8 mouse cellular contexts compared by ENCODE assay signal in the genomic region with DNA sequence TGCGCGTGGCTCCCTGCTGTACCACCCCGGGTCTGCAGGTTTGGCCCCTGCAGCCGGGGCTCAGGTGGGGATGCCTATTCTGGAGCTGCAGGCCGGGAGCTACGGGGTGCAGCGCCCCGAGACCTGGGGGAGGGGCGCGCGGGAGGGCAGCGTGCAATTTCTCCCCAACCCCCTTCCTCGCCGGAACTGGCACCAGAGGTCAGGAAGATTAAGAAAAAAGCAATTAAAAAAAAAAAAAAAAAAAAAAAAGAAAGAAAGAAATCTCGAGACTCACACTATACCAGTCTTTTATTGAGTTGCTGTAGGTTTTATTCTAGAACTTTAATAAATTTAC. TPM values are rescaled to one million over a fixed set of nuclear protein-coding genes. Genes with fewer than 3 reads are reported as not detected.
A peak's percentile ranks its signal among the peaks of the same experiment; 100 is the strongest.
DNase-seq lines count a peak whose midpoint lies in the region; ATAC-seq and TF ChIP-seq lines count a peak whose summit lies in the region.

No protein-coding gene starts in this region.

- peak overlapping the region; percentile 80 for H3K4me3 ChIP-seq in left cerebral cortex, adult 2 months
- H3K4me3 ChIP-seq in embryonic facial prominence, embryonic 11.5 days (ENCODE audit: low read depth, low read length), result peak overlapping the region; percentile 77
- H3K4me3 ChIP-seq in hindbrain, postnatal 0 days (ENCODE audit: low read length), result peak overlapping the region; percentile 86
- H3K4me3 ChIP-seq in midbrain, postnatal 0 days (ENCODE audit: low read depth, low read length), result peak overlapping the region; percentile 77

- TF ChIP-seq CTCF in left cerebral cortex, adult 2 months (IDR thresholded peaks at IDR 0.05), result no peak
- TF ChIP-seq CTCF in hindbrain, postnatal 0 days (IDR thresholded peaks at IDR 0.05; ENCODE audit: low read depth), result no peak
- TF ChIP-seq CTCF in midbrain, postnatal 0 days (IDR thresholded peaks at IDR 0.05), result no peak

- H3K4me2 ChIP-seq in embryonic facial prominence, embryonic 11.5 days (ENCODE audit: low read depth, low read length), result peak overlapping the region; percentile 91
- peak overlapping the region; percentile 96 for H3K4me2 ChIP-seq in hindbrain, postnatal 0 days (ENCODE audit: low read depth, low read length)
- H3K4me2 ChIP-seq in midbrain, postnatal 0 days (ENCODE audit: low read depth, low read length, poor library complexity, severe bottlenecking), result peak overlapping the region; percentile 98

- H3K4me1 ChIP-seq in embryonic facial prominence, embryonic 11.5 days (ENCODE audit: control insufficient read depth, insufficient read depth, low read length), result no peaks in the 10 kb centered on the region
- no peaks in the 10 kb centered on the region for H3K4me1 ChIP-seq in hindbrain, postnatal 0 days (ENCODE audit: insufficient read depth, low read length)
- peaks cover 3% of the 10 kb centered on the region; the same call in 1 of the 2 replicates for H3K4me1 ChIP-seq in midbrain, postnatal 0 days (ENCODE audit: insufficient read depth, low read length)

- no peak for DNase-seq in left cerebral cortex, adult 2 months (ENCODE audit: extremely low spot score in 1 of 2, low spot score in 2 of 2)
- DNase-seq in left cerebral cortex, adult 8-10 months (ENCODE audit: low spot score in 2 of 2), result no peak
- no peak for DNase-seq in embryonic facial prominence, embryonic 11.5 days (ENCODE audit: low spot score)
- DNase-seq in hindbrain, postnatal 0 days (ENCODE audit: low spot score), result no peak
- no peak for DNase-seq in midbrain, postnatal 0 days (ENCODE audit: low spot score)
- no peak for DNase-seq in T-cell, adult 2 months (ENCODE audit: low spot score)
- DNase-seq in left cerebral cortex, postnatal 14 days (ENCODE audit: low spot score in 2 of 2), result no peak
- no peak for DNase-seq in right cerebral cortex, postnatal 36 days (ENCODE audit: low spot score in 2 of 2)

- ATAC-seq in embryonic facial prominence, embryonic 11.5 days (replicated peaks; ENCODE audit: insufficient number of reproducible peaks, low FRiP score, low TSS enrichment, low read depth), result no peak
- ATAC-seq in hindbrain, postnatal 0 days, result no peak
- no peak for ATAC-seq in midbrain, postnatal 0 days (ENCODE audit: low FRiP score)

- no peak overlapping the region for H3K27ac ChIP-seq in left cerebral cortex, adult 2 months
- H3K27ac ChIP-seq in embryonic facial prominence, embryonic 11.5 days (replicated peaks; ENCODE audit: low read depth, low read length), result peak overlapping the region; percentile 76; the same call in 1 of the 2 replicates
- no peak overlapping the region for H3K27ac ChIP-seq in hindbrain, postnatal 0 days
- H3K27ac ChIP-seq in midbrain, postnatal 0 days (ENCODE audit: low read depth, low read length), result no peak overlapping the region

- H3K36me3 ChIP-seq in embryonic facial prominence, embryonic 11.5 days (replicated peaks; ENCODE audit: control insufficient read depth, insufficient read depth, low read depth, low read length), result no peaks in the 10 kb centered on the region
- no peaks in the 10 kb centered on the region for H3K36me3 ChIP-seq in hindbrain, postnatal 0 days (ENCODE audit: insufficient read depth, low read length)
- no peaks in the 10 kb centered on the region for H3K36me3 ChIP-seq in midbrain, postnatal 0 days (ENCODE audit: insufficient read depth, low read length)

- peak overlapping the region; percentile 92 for H3K9ac ChIP-seq in embryonic facial prominence, embryonic 11.5 days (replicated peaks; ENCODE audit: low read length)
- peak overlapping the region; percentile 74 for H3K9ac ChIP-seq in hindbrain, postnatal 0 days (replicated peaks; ENCODE audit: low read length)
- peak overlapping the region; percentile 63 for H3K9ac ChIP-seq in midbrain, postnatal 0 days (replicated peaks; ENCODE audit: low read length, poor library complexity, severe bottlenecking)

- H3K27me3 ChIP-seq in embryonic facial prominence, embryonic 11.5 days (ENCODE audit: control insufficient read depth, insufficient read depth, low read length), result no peaks in the 10 kb centered on the region
- no peaks in the 10 kb centered on the region; the same call in 1 of the 2 replicates for H3K27me3 ChIP-seq in hindbrain, postnatal 0 days (ENCODE audit: insufficient read depth, low read length)
- H3K27me3 ChIP-seq in midbrain, postnatal 0 days (ENCODE audit: insufficient read depth, low read length), result no peaks in the 10 kb centered on the region

- intact Hi-C loops in left cerebral cortex, adult 2 months (cut with DNase I), result no loop called here
- intact Hi-C loops in left cerebral cortex, postnatal 14 days (cut with DNase I), result no loop called here

- WGBS in embryonic facial prominence, embryonic 11.5 days, result 0% methylated on average over 15 of the region's 15 CpGs
- 0% methylated on average over 15 of the region's 15 CpGs for WGBS in hindbrain, postnatal 0 days
- under 1% methylated on average over 15 of the region's 15 CpGs for WGBS in midbrain, postnatal 0 days

- no peaks in the 10 kb centered on the region for H3K9me3 ChIP-seq in embryonic facial prominence, embryonic 11.5 days (replicated peaks; ENCODE audit: control insufficient read depth, low read length)
- no peaks in the 10 kb centered on the region for H3K9me3 ChIP-seq in hindbrain, postnatal 0 days (ENCODE audit: low read length)
- no peaks in the 10 kb centered on the region for H3K9me3 ChIP-seq in midbrain, postnatal 0 days (ENCODE audit: low read length)

RNA-seq across cellular contexts. Expression of a gene that starts 40.0 kb away (rescaled TPM):
- total RNA-seq in left cerebral cortex, adult 2 months (2021), result 1 to 10 TPM; 1.1 to 1.3 TPM
- total RNA-seq in left cerebral cortex, adult 8-10 months (2022), result 1 to 10 TPM in 1 of 4 experiments, under 1 TPM in 3; 0.39 to 1.3 (median 0.67) TPM
- 46.0 and 47.1 TPM in 2 replicates for polyA plus RNA-seq in embryonic facial prominence, embryonic 11.5 days (2014; fragmentation: Nextera tagmentation; extraction: Ambion mirVana)
- total RNA-seq in hindbrain, postnatal 0 days (2014; rRNA removed), result 4.4 and 4.6 TPM in 2 replicates
- polyA plus RNA-seq in hindbrain, postnatal 0 days (2015; fragmentation: Nextera tagmentation; extraction: Ambion mirVana), result 5.5 and 5.9 TPM in 2 replicates
- 1.3 and 2.5 TPM in 2 replicates for total RNA-seq in midbrain, postnatal 0 days (2014; rRNA removed)
- polyA plus RNA-seq in midbrain, postnatal 0 days (2015; fragmentation: Nextera tagmentation; extraction: Ambion mirVana), result 1.8 and 2.2 TPM in 2 replicates
- total RNA-seq in left cerebral cortex, postnatal 14 days (2021), result under 1 TPM; 0.74 to 0.81 TPM
